Comparison of ENCODE assay signal across 9 mouse cellular contexts in genomic region chr15:79804352-79805071, GRCm38 (mm10). TPM values are rescaled to one million over a fixed set of nuclear protein-coding genes. Genes with fewer than 3 reads are reported as not detected.
DNase-seq lines count a peak whose midpoint lies in the region; ATAC-seq and TF ChIP-seq lines count a peak whose summit lies in the region.
"Had no signal": no experiment of that assay in that cellular context is flagged by ENCODE, and none has a peak within 500 bp of the region (broad histone marks: within the 10 kb centered on the region; RNA-seq: fewer than 3 reads in every experiment).

Gene Nptxr (minus strand): TSS chr15:79804766.

- peaks cover 19% of the 10 kb centered on the region for H3K27me3 ChIP-seq in forebrain, postnatal 0 days (ENCODE audit: insufficient read depth, low read length)
- H3K27me3 ChIP-seq in hindbrain, embryonic 16.5 days (replicated peaks; ENCODE audit: control insufficient read depth, insufficient read depth, low read length): peaks cover 5% of the 10 kb centered on the region; the same call in 1 of the 2 replicates
- H3K27me3 ChIP-seq in limb, embryonic 11.5 days (ENCODE audit: control insufficient read depth, insufficient read depth, low read length): peaks cover 65% of the 10 kb centered on the region
- H3K27me3 ChIP-seq in midbrain, embryonic 15.5 days (replicated peaks): peaks cover 34% of the 10 kb centered on the region

- no peaks in the 10 kb centered on the region for H3K36me3 ChIP-seq in forebrain, postnatal 0 days (ENCODE audit: insufficient read depth)
- H3K36me3 ChIP-seq in hindbrain, embryonic 16.5 days (ENCODE audit: control insufficient read depth, insufficient read depth, low read length): no peaks in the 10 kb centered on the region
- no peaks in the 10 kb centered on the region for H3K36me3 ChIP-seq in limb, embryonic 11.5 days (ENCODE audit: control insufficient read depth, insufficient read depth, low read length)
- H3K36me3 ChIP-seq in midbrain, embryonic 15.5 days (replicated peaks): no peaks in the 10 kb centered on the region
- H3K36me3 ChIP-seq: G1E had no signal

- 2% methylated on average over 69 of the region's 91 CpGs for WGBS in forebrain, postnatal 0 days
- 0% methylated on average over 78 of the region's 91 CpGs for WGBS in hindbrain, embryonic 16.5 days
- under 1% methylated on average over 72 of the region's 91 CpGs for WGBS in limb, embryonic 11.5 days
- under 1% methylated on average over 71 of the region's 91 CpGs for WGBS in midbrain, embryonic 15.5 days

- H3K9ac ChIP-seq in forebrain, postnatal 0 days: peak within 1 kb of the TSS; percentile 70
- peak within 1 kb of the TSS; percentile 86 for H3K9ac ChIP-seq in hindbrain, embryonic 16.5 days (ENCODE audit: low read depth, low read length)
- H3K9ac ChIP-seq in limb, embryonic 11.5 days (ENCODE audit: low read length): peak within 1 kb of the TSS; percentile 45
- H3K9ac ChIP-seq in midbrain, embryonic 15.5 days: peak within 1 kb of the TSS; percentile 81

- TF ChIP-seq CTCF in forebrain, postnatal 0 days (IDR thresholded peaks at IDR 0.05; ENCODE audit: low read depth): no peak; the same call in 1 of the 2 replicates

- H3K27ac ChIP-seq in forebrain, postnatal 0 days (ENCODE audit: low read depth, low read length): peak within 1 kb of the TSS; percentile 78
- H3K27ac ChIP-seq in hindbrain, embryonic 16.5 days (ENCODE audit: low read depth, low read length): peak within 1 kb of the TSS; percentile 83
- no peak within 1 kb of the TSS for H3K27ac ChIP-seq in limb, embryonic 11.5 days (replicated peaks; ENCODE audit: low read depth, low read length)
- peak within 1 kb of the TSS; percentile 88 for H3K27ac ChIP-seq in midbrain, embryonic 15.5 days

- ATAC-seq in forebrain, postnatal 0 days: peak; percentile 79
- ATAC-seq in hindbrain, embryonic 16.5 days: peak; percentile 82
- peak; percentile 41; the same call in 1 of the 2 replicates for ATAC-seq in limb, embryonic 11.5 days (ENCODE audit: insufficient number of reproducible peaks, low FRiP score, low TSS enrichment, low read depth)
- ATAC-seq in midbrain, embryonic 15.5 days (replicated peaks): peak; percentile 80

- peak; percentile 58 for DNase-seq in kidney, adult 18-20 months
- DNase-seq in kidney, adult 11 months: no peak
- DNase-seq in cerebellum, adult 11 months: peak; percentile 74
- peak; percentile 75 for DNase-seq in forebrain, postnatal 0 days
- peak; percentile 62 for DNase-seq in limb, embryonic 11.5 days (ENCODE audit: low spot score)
- DNase-seq in urinary bladder, postnatal 14 days (ENCODE audit: low spot score): peak; percentile 49

- no peaks in the 10 kb centered on the region for H3K9me3 ChIP-seq in forebrain, postnatal 0 days (ENCODE audit: low read length)
- no peaks in the 10 kb centered on the region for H3K9me3 ChIP-seq in hindbrain, embryonic 16.5 days (ENCODE audit: control insufficient read depth, low read length)
- no peaks in the 10 kb centered on the region for H3K9me3 ChIP-seq in limb, embryonic 11.5 days (ENCODE audit: control insufficient read depth, low read length)
- no peaks in the 10 kb centered on the region for H3K9me3 ChIP-seq in midbrain, embryonic 15.5 days

- H3K4me1 ChIP-seq in forebrain, postnatal 0 days (ENCODE audit: insufficient read depth): no peaks in the 10 kb centered on the region; the same call in 1 of the 2 replicates
- H3K4me1 ChIP-seq in hindbrain, embryonic 16.5 days (ENCODE audit: control insufficient read depth, insufficient read depth, low read depth, low read length): peaks cover 11% of the 10 kb centered on the region
- H3K4me1 ChIP-seq in limb, embryonic 11.5 days (ENCODE audit: control insufficient read depth, insufficient read depth, low read length): peaks cover 10% of the 10 kb centered on the region; the same call in 1 of the 2 replicates
- H3K4me1 ChIP-seq in midbrain, embryonic 15.5 days: peaks cover 34% of the 10 kb centered on the region

- peak within 1 kb of the TSS; percentile 63 for H3K4me3 ChIP-seq in forebrain, postnatal 0 days (ENCODE audit: low read depth, low read length)
- peak within 1 kb of the TSS; percentile 79 for H3K4me3 ChIP-seq in hindbrain, embryonic 16.5 days (ENCODE audit: low read length)
- peak within 1 kb of the TSS; percentile 44 for H3K4me3 ChIP-seq in limb, embryonic 11.5 days (ENCODE audit: low read depth, low read length)
- peak within 1 kb of the TSS; percentile 67 for H3K4me3 ChIP-seq in midbrain, embryonic 15.5 days

- H3K4me2 ChIP-seq in forebrain, postnatal 0 days (ENCODE audit: low read depth): peak within 1 kb of the TSS; percentile 86
- H3K4me2 ChIP-seq in hindbrain, embryonic 16.5 days (ENCODE audit: low read length): peak within 1 kb of the TSS; percentile 83
- peak within 1 kb of the TSS; percentile 95 for H3K4me2 ChIP-seq in limb, embryonic 11.5 days (ENCODE audit: low read depth, severe bottlenecking)
- peak within 1 kb of the TSS; percentile 81 for H3K4me2 ChIP-seq in midbrain, embryonic 15.5 days

RNA-seq across cellular contexts. Expression of gene Nptxr, which starts in this region (rescaled TPM):
- 129 and 184 TPM in 2 replicates for total RNA-seq in forebrain, postnatal 0 days (2014; rRNA removed)
- 41.9 and 87.3 TPM in 2 replicates for polyA plus RNA-seq in forebrain, postnatal 0 days (2015; fragmentation: Nextera tagmentation; extraction: Ambion mirVana)
- polyA plus RNA-seq in hindbrain, embryonic 16.5 days (2015; fragmentation: Nextera tagmentation; extraction: Ambion mirVana): 44.1 and 58.7 TPM in 2 replicates
- 0.37 and 0.48 TPM in 2 replicates for polyA plus RNA-seq in limb, embryonic 11.5 days (2014; fragmentation: Nextera tagmentation; extraction: Ambion mirVana)
- polyA plus RNA-seq in midbrain, embryonic 15.5 days (2015; fragmentation: Nextera tagmentation; extraction: Ambion mirVana): 52.0 and 54.8 TPM in 2 replicates

Comparison
In these comparisons a context has a peak if more than half of its experiments do, and no peak if none do; other contexts are left out.
1. RNA of gene Nptxr (polyA plus RNA-seq): 41.9 to 87.3 TPM in forebrain, postnatal 0 days, 52.0 to 54.8 TPM in midbrain, embryonic 15.5 days and 44.1 to 58.7 TPM in hindbrain, embryonic 16.5 days; 0.37 to 0.48 TPM in limb, embryonic 11.5 days; every median in the first group is over 10 times any median in the second.
2. Peak in DNase-seq, ATAC-seq, H3K4me3 ChIP-seq, H3K9ac ChIP-seq and H3K4me2 ChIP-seq in limb, embryonic 11.5 days; RNA of the gene not detected or under 1 TPM.
3. Peak in every context shown above with its lines, with median percentiles within 50 percentile points of each other: ATAC-seq, H3K4me2 ChIP-seq, H3K4me3 ChIP-seq and H3K9ac ChIP-seq.